Mouse (Mus musculus) lung, postnatal 0 days (tissue): ENCODE measurements around the gene Dync1i1. TPM values are rescaled to one million over a fixed set of nuclear protein-coding genes. Genes with fewer than 3 reads are reported as not detected.

Source experiments
- ATAC-seq: fragments of 200-750 bp; cut with Nextera tagmentation; 2 replicates; pipeline ENCODE4 v1.8.0; 2017; ENCODE audit warnings: moderate library complexity
- DNase-seq: peaks from one replicate; pipeline ENCODE4 v3.0.0-alpha.2; 2016; ENCODE audit warnings: low spot score
- H3K27ac ChIP-seq: fragments of 300-500 bp; sonication (generic); 2 replicates; pipeline ENCODE4 v1.5.1; 2014; ENCODE audit warnings: antibody characterized with exemption, mild to moderate bottlenecking, low read length, mixed read lengths
- H3K27me3 ChIP-seq: fragments of 300-500 bp; sonication (generic); replicated peaks from 2 replicates; pipeline ENCODE4 v1.6.1; 2014; ENCODE audit warnings: low read length, mixed read lengths; ENCODE audit not compliant: insufficient read depth
- H3K36me3 ChIP-seq: fragments of 300-500 bp; sonication (generic); 2 replicates; pipeline ENCODE4 v1.6.1; 2014; ENCODE audit warnings: low read length, mixed read lengths; ENCODE audit not compliant: insufficient read depth
- H3K4me1 ChIP-seq: fragments of 300-500 bp; sonication (generic); 2 replicates; pipeline ENCODE4 v1.6.1; 2014; ENCODE audit warnings: antibody characterized with exemption, low read depth, low read length, mixed read lengths; ENCODE audit not compliant: insufficient read depth
- H3K4me2 ChIP-seq: fragments of 300-500 bp; sonication (generic); replicated peaks from 2 replicates; pipeline ENCODE4 v1.6.1; 2014; ENCODE audit warnings: low read depth, mild to moderate bottlenecking, low read length, moderate library complexity, mixed read lengths
- H3K4me3 ChIP-seq: fragments of 300-500 bp; sonication (generic); 2 replicates; pipeline ENCODE4 v1.5.1; 2014; ENCODE audit warnings: low read depth, low read length
- H3K9ac ChIP-seq: fragments of 300-500 bp; sonication (generic); replicated peaks from 2 replicates; pipeline ENCODE4 v1.6.1; 2014; ENCODE audit warnings: low read depth, mild to moderate bottlenecking
- H3K9me3 ChIP-seq: fragments of 300-500 bp; sonication (generic); 2 replicates; pipeline ENCODE4 v1.6.1; 2016; ENCODE audit warnings: low read length, mixed read lengths
- CTCF ChIP-seq: IDR thresholded peaks from 2 replicates; pipeline ENCODE4 v1.5.1; 2016; ENCODE audit warnings: antibody characterized with exemption, mild to moderate bottlenecking
- EP300 ChIP-seq: IDR thresholded peaks from 2 replicates; pipeline ENCODE4 v1.6.1; 2016; ENCODE audit warnings: antibody characterized with exemption, mild to moderate bottlenecking, control low read depth
- WGBS: fragments of 180-500 bp; shearing (Covaris S2); extraction: QIAGEN DNeasy Blood & Tissue Kit; methylation state at CpG from one replicate; pipeline ENCODE4 v1.1.7; 2014; 5-methylcytosine and 5-hydroxymethylcytosine counted together
- polyA plus RNA-seq: library from polyadenylated mRNA; unstranded; fragments of >200 nt; fragmentation: Nextera tagmentation; extraction: Ambion mirVana; gene quantifications from 2 replicates; pipeline ENCODE4 v1.2.1, GENCODE M21; 2015

The Dync1i1 gene
- polyA plus RNA-seq, 1 experiment from 2014 or later = 0.82 TPM

- Histone ChIP-seq H3K4me2 (no peak overlapping the region), H3K9me3 (no peaks in the 10 kb centered on the region), H3K27ac (no peak overlapping the region), H3K4me3 (no peak overlapping the region), H3K4me1 (no peaks in the 10 kb centered on the region), H3K9ac (no peak overlapping the region), H3K36me3 (no peaks in the 10 kb centered on the region), H3K27me3 (no peaks in the 10 kb centered on the region)
- no peak for DNase-seq
- WGBS = 71% methylated on average over 3 of the region's 3 CpGs
- no peak for ATAC-seq
- TF ChIP-seq EP300 = no peak
- no peak for TF ChIP-seq CTCF
Observed at GRCm38 (mm10) chr6:5831233-5831632, 105.8 kb downstream of the Dync1i1 start.

- ATAC-seq (no peak), DNase-seq (no peak)
- Histone ChIP-seq H3K9ac (no peak overlapping the region), H3K27ac (no peak overlapping the region), H3K36me3 (no peaks in the 10 kb centered on the region), H3K9me3 (no peaks in the 10 kb centered on the region), H3K27me3 (no peaks in the 10 kb centered on the region), H3K4me3 (no peak overlapping the region), H3K4me2 (no peak overlapping the region), H3K4me1 (no peaks in the 10 kb centered on the region)
- TF ChIP-seq CTCF = no peak
- no peak for TF ChIP-seq EP300
- WGBS = 94% methylated on average over 2 of the region's 2 CpGs
Observed at GRCm38 (mm10) chr6:5832838-5833237, 107.4 kb downstream of the Dync1i1 start.

GRCm38 (mm10) chr6:5842466-5842865 lies 117.0 kb downstream of the Dync1i1 start:
- no peak overlapping the region for H3K4me2 ChIP-seq
- H3K9ac ChIP-seq = no peak overlapping the region
- H3K36me3 ChIP-seq = no peaks in the 10 kb centered on the region

GRCm38 (mm10) chr6:5846154-5846553 lies 120.7 kb downstream of the Dync1i1 start:
- no peak for ATAC-seq
- WGBS = 95% methylated on average over 5 of the region's 5 CpGs
- no peak for TF ChIP-seq EP300
- TF ChIP-seq CTCF = no peak

More at GRCm38 (mm10) chr6:5842466-5842865, 117.0 kb downstream of the Dync1i1 start:
- Histone ChIP-seq H3K4me1 (no peaks in the 10 kb centered on the region), H3K27ac (no peak overlapping the region), H3K9me3 (no peaks in the 10 kb centered on the region), H3K27me3 (no peaks in the 10 kb centered on the region), H3K4me3 (no peak overlapping the region)
- TF ChIP-seq CTCF (no peak), EP300 (no peak)
- ATAC-seq = no peak
- WGBS = 87% methylated on average over 5 of the region's 5 CpGs
- DNase-seq = no peak

GRCm38 (mm10) chr6:5854048-5854836 lies 128.8 kb downstream of the Dync1i1 start:
- DNase-seq (no peak), ATAC-seq (no peak)
- Histone ChIP-seq H3K9me3 (no peaks in the 10 kb centered on the region), H3K36me3 (no peaks in the 10 kb centered on the region), H3K27me3 (no peaks in the 10 kb centered on the region), H3K4me3 (no peak overlapping the region), H3K4me1 (no peaks in the 10 kb centered on the region), H3K4me2 (no peak overlapping the region), H3K9ac (no peak overlapping the region), H3K27ac (no peak overlapping the region)
- WGBS = 85% methylated on average over 12 of the region's 12 CpGs
- TF ChIP-seq CTCF (no peak), EP300 (no peak)

More at GRCm38 (mm10) chr6:5846154-5846553, 120.7 kb downstream of the Dync1i1 start:
- H3K9ac ChIP-seq = no peak overlapping the region
- no peaks in the 10 kb centered on the region for H3K9me3 ChIP-seq
- no peaks in the 10 kb centered on the region for H3K36me3 ChIP-seq
- H3K4me1 ChIP-seq = no peaks in the 10 kb centered on the region
- no peaks in the 10 kb centered on the region for H3K27me3 ChIP-seq
- H3K4me3 ChIP-seq = no peak overlapping the region
- H3K4me2 ChIP-seq = no peak overlapping the region
- no peak overlapping the region for H3K27ac ChIP-seq
- no peak for DNase-seq

GRCm38 (mm10) chr6:5855526-5855925 lies 130.1 kb downstream of the Dync1i1 start:
- H3K27me3 ChIP-seq = no peaks in the 10 kb centered on the region
- H3K4me1 ChIP-seq = no peaks in the 10 kb centered on the region
- no peak overlapping the region for H3K4me3 ChIP-seq
- 51% methylated on average over 6 of the region's 6 CpGs for WGBS
- H3K36me3 ChIP-seq = no peaks in the 10 kb centered on the region
- DNase-seq = no peak
- no peaks in the 10 kb centered on the region for H3K9me3 ChIP-seq
- H3K27ac ChIP-seq = no peak overlapping the region
- no peak overlapping the region for H3K9ac ChIP-seq
- TF ChIP-seq EP300 (no peak), CTCF (no peak)
- H3K4me2 ChIP-seq = no peak overlapping the region
- no peak for ATAC-seq

GRCm38 (mm10) chr6:5858371-5858770 lies 132.9 kb downstream of the Dync1i1 start:
- Histone ChIP-seq H3K4me2 (peak overlapping the region; percentile 43), H3K4me1 (no peaks in the 10 kb centered on the region), H3K9me3 (no peaks in the 10 kb centered on the region), H3K4me3 (no peak overlapping the region), H3K36me3 (no peaks in the 10 kb centered on the region), H3K9ac (no peak overlapping the region), H3K27ac (no peak overlapping the region), H3K27me3 (no peaks in the 10 kb centered on the region)
- DNase-seq (peak; percentile 59), ATAC-seq (no peak)
- WGBS = 10% methylated on average over 12 of the region's 12 CpGs
- TF ChIP-seq EP300 (no peak), CTCF (peak; percentile 74)
